Mouse (Mus musculus) erythroblast, embryonic 14.5 days (primary cell): Measurements from ENCODE around the gene Gkap1. TPM values are rescaled to one million over a fixed set of nuclear protein-coding genes. Genes with fewer than 3 reads are reported as not detected.

Source experiments
- H3K27me3 ChIP-seq: 2 replicates; pipeline ENCODE4 v1.6.1; 2012; ENCODE audit warnings: inconsistent platforms; ENCODE audit not compliant: control insufficient read depth
- H3K36me3 ChIP-seq: 2 replicates; pipeline ENCODE4 v1.6.1; 2012; ENCODE audit warnings: mild to moderate bottlenecking, inconsistent platforms; ENCODE audit not compliant: control insufficient read depth
- H3K4me1 ChIP-seq: 2 replicates; pipeline ENCODE4 v1.6.1; 2012; ENCODE audit warnings: inconsistent platforms; ENCODE audit not compliant: control insufficient read depth
- H3K4me3 ChIP-seq: replicated peaks from 2 replicates; pipeline ENCODE3; 2012; ENCODE audit warnings: moderate library complexity, mild to moderate bottlenecking, inconsistent platforms
- H3K9me3 ChIP-seq: 2 replicates; pipeline ENCODE4 v1.6.1; 2012; ENCODE audit warnings: low read length, inconsistent platforms, mixed read lengths; ENCODE audit not compliant: control insufficient read depth
- GATA1 ChIP-seq: IDR thresholded peaks from 2 replicates; pipeline ENCODE4 v1.6.1; 2012; ENCODE audit warnings: low read length, inconsistent platforms, mixed read lengths
- TAL1 ChIP-seq: IDR thresholded peaks from 3 replicates; pipeline ENCODE4 v1.6.1; 2012; ENCODE audit warnings: low read length, inconsistent platforms, mixed read lengths
- polyA plus RNA-seq: library from polyadenylated mRNA; stranded (reverse); fragments of >175 nt; gene quantifications from 2 replicates; pipeline ENCODE4 v1.2.3, GENCODE M21; 2012

The Gkap1 gene
- polyA plus RNA-seq, 1 experiment: 0.03 TPM

DNA sequence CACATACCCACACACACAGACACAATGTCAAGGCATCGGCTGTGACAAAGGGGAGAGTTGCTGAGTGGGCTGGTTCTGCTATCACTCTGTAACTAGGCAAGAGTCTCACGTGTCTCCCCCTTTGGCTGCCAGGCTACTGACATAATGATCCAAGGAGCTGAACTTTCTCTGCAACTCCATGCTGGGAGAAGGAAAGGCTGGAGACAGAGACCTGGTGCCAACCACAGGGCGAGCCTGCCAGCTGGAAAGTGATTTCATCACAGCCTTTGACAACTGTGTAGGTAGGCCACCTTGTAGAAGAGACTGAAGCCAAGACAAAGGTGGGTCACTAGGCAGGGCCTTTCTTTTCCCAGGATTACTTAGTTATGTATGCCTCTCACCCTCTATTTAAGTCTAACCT is 78.3 kb downstream of the Gkap1 start:
- H3K36me3 ChIP-seq: peaks cover 53% of the 10 kb centered on the region
- H3K4me1 ChIP-seq: peaks cover 4% of the 10 kb centered on the region; the same call in 1 of the 2 replicates
- no peaks in the 10 kb centered on the region for H3K27me3 ChIP-seq
- no peak overlapping the region for H3K4me3 ChIP-seq
- TF ChIP-seq GATA1 (no peak), TAL1 (no peak)
- H3K9me3 ChIP-seq: no peaks in the 10 kb centered on the region

DNA sequence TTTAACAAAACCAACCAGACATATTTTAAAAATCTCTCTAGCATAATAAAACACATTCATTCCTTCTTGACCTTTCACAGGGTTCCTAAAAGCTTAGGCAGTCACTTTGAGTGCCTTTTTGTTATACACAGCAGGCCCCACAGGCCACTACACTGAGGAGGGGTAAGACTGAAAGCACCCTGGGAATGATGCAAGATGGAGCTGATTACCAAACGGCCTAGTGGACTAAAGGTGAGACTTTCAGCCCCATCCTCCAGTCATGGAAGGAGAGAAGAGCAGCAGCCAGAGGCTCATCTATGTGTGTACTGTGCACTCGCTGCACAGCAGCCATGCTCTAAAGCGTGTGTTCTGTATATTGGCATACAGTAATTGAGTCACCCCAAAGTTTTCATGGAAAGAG is 80.6 kb downstream of the Gkap1 start:
- Histone ChIP-seq H3K9me3 (no peaks in the 10 kb centered on the region), H3K4me3 (no peak overlapping the region), H3K27me3 (no peaks in the 10 kb centered on the region), H3K36me3 (peaks cover 74% of the 10 kb centered on the region), H3K4me1 (no peaks in the 10 kb centered on the region)
- TF ChIP-seq GATA1: no peak
- TF ChIP-seq TAL1: no peak

DNA sequence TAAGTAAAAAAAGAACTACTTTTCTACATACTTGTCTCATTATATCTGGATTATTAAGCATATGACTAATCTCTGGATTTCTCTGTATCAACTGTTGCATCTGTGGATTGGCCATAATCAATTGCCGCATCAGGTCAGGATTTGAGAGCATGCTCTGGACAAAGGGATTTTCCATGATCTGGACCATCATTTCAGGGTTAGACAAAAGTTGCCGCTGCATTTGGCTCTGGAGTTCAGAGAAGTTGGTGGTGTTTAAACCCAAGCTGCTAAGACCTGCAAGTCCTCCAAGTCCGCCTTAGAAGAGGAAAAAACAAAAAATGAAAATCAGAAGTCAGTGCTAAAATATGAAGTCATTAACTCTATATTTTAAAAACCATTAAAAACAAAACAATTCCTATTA is 82.3 kb downstream of the Gkap1 start:
- no peak overlapping the region for H3K4me3 ChIP-seq
- TF ChIP-seq GATA1 (no peak), TAL1 (no peak)
- peaks cover 89% of the 10 kb centered on the region for H3K36me3 ChIP-seq
- H3K4me1 ChIP-seq: no peaks in the 10 kb centered on the region
- H3K27me3 ChIP-seq: no peaks in the 10 kb centered on the region
- no peaks in the 10 kb centered on the region for H3K9me3 ChIP-seq

DNA sequence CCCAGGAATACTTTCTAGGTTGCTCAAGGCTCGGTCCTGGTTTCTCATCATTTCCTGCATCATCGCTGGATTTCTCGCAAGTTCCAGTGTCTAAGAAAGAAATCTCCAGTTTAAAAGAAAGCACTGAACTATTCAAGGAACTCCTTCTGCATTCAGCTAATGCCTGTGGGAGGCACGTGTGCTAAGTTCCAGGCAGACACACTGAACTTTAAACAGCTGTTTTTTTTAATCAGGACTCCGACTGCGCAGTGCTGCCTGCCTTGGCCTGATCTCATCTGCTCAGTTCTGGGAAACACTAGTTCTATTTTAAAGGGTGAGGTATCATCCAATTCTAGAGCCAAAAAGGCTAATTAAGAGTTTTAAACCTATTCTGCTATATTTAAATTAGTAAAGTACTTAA is 83.4 kb downstream of the Gkap1 start:
- peaks cover 88% of the 10 kb centered on the region for H3K36me3 ChIP-seq
- no peak for TF ChIP-seq TAL1
- TF ChIP-seq GATA1: no peak
- H3K27me3 ChIP-seq: no peaks in the 10 kb centered on the region
- H3K9me3 ChIP-seq: no peaks in the 10 kb centered on the region
- no peak overlapping the region for H3K4me3 ChIP-seq
- no peaks in the 10 kb centered on the region for H3K4me1 ChIP-seq

DNA sequence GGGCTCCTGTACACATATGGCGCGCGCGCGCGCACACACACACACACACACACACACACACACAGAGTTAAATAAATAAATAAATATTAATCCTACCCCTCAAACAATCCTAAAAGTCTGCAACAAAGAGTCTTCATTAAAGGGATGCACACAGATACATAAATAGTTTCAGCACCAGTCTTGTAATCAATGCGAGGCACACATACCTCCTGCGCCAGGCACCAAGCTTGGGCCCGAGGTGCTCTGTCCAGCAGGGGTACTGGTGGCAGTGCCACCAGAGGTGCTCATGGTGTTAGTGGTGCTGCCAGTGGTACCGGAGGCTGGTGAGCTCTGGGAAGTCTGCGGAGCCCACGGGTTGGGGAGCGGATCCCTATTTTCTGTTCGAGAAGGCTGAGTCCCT is 84.0 kb downstream of the Gkap1 start:
- peaks cover 87% of the 10 kb centered on the region for H3K36me3 ChIP-seq
- TF ChIP-seq TAL1: no peak
- no peak for TF ChIP-seq GATA1
- no peaks in the 10 kb centered on the region for H3K27me3 ChIP-seq

DNA sequence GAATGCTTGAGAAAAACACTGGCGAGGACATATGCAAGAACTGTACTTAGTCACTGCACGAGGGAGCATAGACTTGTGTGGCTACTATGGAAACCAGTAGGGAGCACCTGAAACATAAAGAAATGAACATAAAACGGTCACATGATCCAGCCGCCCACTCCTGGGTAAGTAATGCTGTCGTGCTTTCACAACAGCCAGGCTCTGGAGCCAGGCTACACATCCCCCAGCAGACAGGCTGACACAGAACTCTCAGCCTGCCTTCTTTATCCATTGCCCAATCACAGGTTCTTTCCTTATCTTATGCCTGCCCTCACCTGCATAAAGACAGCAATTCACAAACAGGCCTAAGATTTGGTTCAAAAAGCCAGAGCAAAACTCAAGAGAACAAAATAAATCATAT is 86.0 kb downstream of the Gkap1 start:
- H3K9me3 ChIP-seq: no peaks in the 10 kb centered on the region
- no peaks in the 10 kb centered on the region for H3K27me3 ChIP-seq
- H3K4me3 ChIP-seq: no peak overlapping the region
- H3K4me1 ChIP-seq: no peaks in the 10 kb centered on the region
- TF ChIP-seq TAL1: no peak
- no peak for TF ChIP-seq GATA1
- H3K36me3 ChIP-seq: peaks cover 82% of the 10 kb centered on the region

More for the DNA sequence above, 84.0 kb downstream of the Gkap1 start:
- Histone ChIP-seq H3K4me3 (no peak overlapping the region), H3K9me3 (no peaks in the 10 kb centered on the region), H3K4me1 (no peaks in the 10 kb centered on the region)

DNA sequence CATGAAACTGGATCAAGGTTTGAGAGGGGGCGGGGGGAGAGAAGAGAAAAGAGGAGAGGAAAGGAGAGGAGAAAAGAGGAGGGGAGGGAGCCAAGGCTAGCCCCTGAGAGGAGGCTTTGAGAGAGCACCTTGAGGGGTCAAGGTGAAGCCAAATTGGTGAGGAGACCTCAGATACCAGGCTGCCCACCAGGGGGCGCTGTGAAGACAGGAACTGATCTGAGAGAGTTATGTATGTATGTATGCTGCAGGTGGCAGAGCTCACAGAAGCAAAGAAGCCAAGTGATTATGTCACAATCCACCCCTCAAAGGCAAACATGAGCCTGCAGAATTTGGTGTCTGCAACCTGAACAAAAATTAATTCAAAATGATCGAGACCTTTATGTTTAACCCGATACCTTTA is 87.1 kb downstream of the Gkap1 start:
- H3K9me3 ChIP-seq: no peaks in the 10 kb centered on the region
- TF ChIP-seq TAL1 (no peak), GATA1 (no peak)
- H3K27me3 ChIP-seq: no peaks in the 10 kb centered on the region
- H3K4me3 ChIP-seq: no peak overlapping the region
- H3K36me3 ChIP-seq: peaks cover 85% of the 10 kb centered on the region
- no peaks in the 10 kb centered on the region; the same call in 1 of the 2 replicates for H3K4me1 ChIP-seq

DNA sequence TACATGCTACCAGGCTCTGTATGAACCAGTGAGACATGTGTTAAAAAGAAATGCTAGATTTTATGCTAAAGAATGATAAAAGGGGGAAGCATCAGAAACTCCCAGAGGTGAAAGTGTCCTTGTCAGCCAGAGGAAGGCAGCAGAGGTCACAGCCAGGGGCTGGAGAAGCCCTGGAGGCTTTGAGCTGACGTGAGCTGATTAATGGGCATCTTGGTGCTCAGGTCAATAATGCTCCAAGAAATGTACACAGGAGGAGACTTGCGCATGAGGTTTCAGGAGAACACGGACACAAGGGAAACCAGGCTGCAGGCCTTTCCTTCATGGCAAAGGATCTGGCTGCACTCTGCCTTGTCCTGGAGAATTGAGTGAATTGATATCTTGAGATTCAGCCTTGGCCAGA is 87.7 kb downstream of the Gkap1 start:
- TF ChIP-seq GATA1: no peak
- no peak for TF ChIP-seq TAL1
- Histone ChIP-seq H3K27me3 (no peaks in the 10 kb centered on the region), H3K9me3 (no peaks in the 10 kb centered on the region), H3K4me3 (no peak overlapping the region), H3K4me1 (no peaks in the 10 kb centered on the region; the same call in 1 of the 2 replicates), H3K36me3 (peaks cover 86% of the 10 kb centered on the region)

DNA sequence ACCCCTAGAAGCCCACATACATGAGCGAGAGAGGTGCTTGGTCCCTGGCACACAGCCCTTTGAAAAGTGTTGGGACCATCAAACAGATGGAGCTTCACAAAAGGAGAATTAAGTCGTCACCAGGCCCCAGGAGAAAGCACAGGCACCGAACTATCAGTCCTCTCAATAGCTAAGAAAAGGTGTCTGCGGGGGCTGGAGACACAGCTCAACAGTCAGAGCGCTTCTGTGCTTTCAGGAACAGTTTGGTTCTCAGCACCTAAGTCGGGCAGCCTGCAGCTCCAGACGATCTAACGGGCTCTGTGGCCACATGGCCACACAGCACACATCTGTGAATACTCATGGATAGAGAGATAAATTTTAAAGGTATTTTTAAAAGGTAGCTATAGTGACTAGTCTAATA is 89.2 kb downstream of the Gkap1 start:
- Histone ChIP-seq H3K9me3 (no peaks in the 10 kb centered on the region), H3K4me1 (no peaks in the 10 kb centered on the region; the same call in 1 of the 2 replicates), H3K4me3 (no peak overlapping the region), H3K36me3 (peaks cover 82% of the 10 kb centered on the region), H3K27me3 (no peaks in the 10 kb centered on the region)
- TF ChIP-seq TAL1 (no peak), GATA1 (no peak)

DNA sequence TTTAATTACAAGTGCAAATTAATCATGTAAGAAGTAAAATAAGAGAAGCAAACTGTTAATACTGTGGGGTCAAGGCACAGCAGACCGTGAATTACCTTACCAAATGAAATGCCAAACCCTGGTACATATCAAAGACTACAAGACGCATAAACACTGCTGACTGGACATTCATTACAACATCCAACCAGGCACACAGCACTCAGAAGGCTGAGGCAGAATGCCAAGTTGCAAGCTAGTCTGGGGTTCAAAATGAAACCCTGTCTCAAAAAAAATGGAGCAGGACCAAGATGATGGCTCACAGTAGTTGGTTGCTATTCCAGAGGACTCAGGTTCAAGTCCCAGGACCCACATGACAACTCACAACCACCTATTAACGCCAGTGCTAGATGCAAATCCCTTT is 91.4 kb downstream of the Gkap1 start:
- no peaks in the 10 kb centered on the region for H3K27me3 ChIP-seq
- no peak overlapping the region for H3K4me3 ChIP-seq
- H3K9me3 ChIP-seq: no peaks in the 10 kb centered on the region
- no peaks in the 10 kb centered on the region; the same call in 1 of the 2 replicates for H3K4me1 ChIP-seq
- no peak for TF ChIP-seq GATA1
- TF ChIP-seq TAL1: no peak
- H3K36me3 ChIP-seq: peaks cover 83% of the 10 kb centered on the region

Other genes with a start within 250 kb of the Gkap1 start
- not detected in 2 replicates for gene Klhl3, start 162.1 kb downstream of the Gkap1 start, polyA plus RNA-seq
- 38.2 and 43.0 TPM in 2 replicates for gene Hnrnpa0, start 147.1 kb downstream of the Gkap1 start, polyA plus RNA-seq
- 0.40 and 1.2 TPM in 2 replicates for gene Idnk, start 118.0 kb downstream of the Gkap1 start, polyA plus RNA-seq
- gene Ubqln1, start 60.0 kb downstream of the Gkap1 start, polyA plus RNA-seq: 4.3 TPM in 2 replicates
- gene Kif27, start 83.4 kb upstream of the Gkap1 start, polyA plus RNA-seq: 0.01 TPM in 1 of 2 replicates, not detected in the other
- 1.3 TPM in 2 replicates for gene 2210016F16Rik, start 109.5 kb upstream of the Gkap1 start, polyA plus RNA-seq
- gene Rmi1, start 126.5 kb upstream of the Gkap1 start, polyA plus RNA-seq: 0.43 and 0.69 TPM in 2 replicates
- gene Hnrnpk, start 127.6 kb upstream of the Gkap1 start, polyA plus RNA-seq: 23.2 and 24.0 TPM in 2 replicates